Mouse (Mus musculus): ENCODE data around the gene Gfra4.

DNA sequence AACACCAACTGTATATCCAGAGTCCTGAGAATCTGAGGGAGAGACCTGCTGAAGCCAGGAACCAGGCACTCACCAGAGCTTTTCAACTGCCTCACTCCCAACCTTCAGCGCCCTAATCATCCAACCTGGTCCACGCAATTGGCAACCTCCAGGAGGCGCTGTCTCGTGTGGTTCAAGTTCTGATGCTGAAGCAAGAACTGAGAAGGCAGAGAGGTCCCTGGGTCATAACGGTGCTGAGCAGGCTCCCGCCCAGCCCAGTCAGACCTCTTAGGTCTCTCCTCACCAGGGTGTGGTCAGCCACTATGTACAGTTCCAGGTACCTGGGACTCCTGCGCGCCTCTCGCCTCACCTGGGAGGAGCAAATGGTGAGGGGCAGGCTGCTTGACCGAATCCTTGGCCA, 12.7 kb upstream of the Gfra4 start:
- TF ChIP-seq CTCF (conservative IDR thresholded peaks at IDR 0.05; ENCODE audit: low read length) (peak; percentile 74), POU5F1 (IDR thresholded peaks at IDR 0.05; ENCODE audit: borderline replicate concordance, low read length) (no peak), NANOG (IDR thresholded peaks at IDR 0.05; ENCODE audit: borderline replicate concordance, low read length) (no peak)

All from E14TG2a.4 (cell line).